Mouse (Mus musculus) thymus, postnatal 0 days (tissue): ENCODE measurements around the gene Pth2. TPM values are rescaled to one million over a fixed set of nuclear protein-coding genes. Genes with fewer than 3 reads are reported as not detected.

Experiments
- microRNA-seq: library from miRNA; unstranded; fragments of <30 nt; microRNA quantifications from one replicate; pipeline ENCODE4, GENCODE M21; 2016; ENCODE audit warnings: borderline number of aligned reads
- polyA plus RNA-seq: library from polyadenylated mRNA; unstranded; fragments of >200 nt; fragmentation: Nextera tagmentation; extraction: Ambion mirVana; gene quantifications from 2 replicates; pipeline ENCODE4 v1.2.1, GENCODE M21; 2015

Gene Pth2
- polyA plus RNA-seq, 1 experiment from 2014 or later = not detected

Small RNA genes within 50 kb of the gene (microRNA-seq; reads per million reads assigned to microRNA genes)
- gene Mir7055 = not detected

Other genes starting within 250 kb of the Pth2 start
- 0.23 and 0.25 TPM in 2 replicates for gene Tsks, start 237.8 kb upstream of the Pth2 start, polyA plus RNA-seq
- gene Cpt1c, start 206.1 kb upstream of the Pth2 start, polyA plus RNA-seq = 1.2 and 2.0 TPM in 2 replicates
- 364 and 365 TPM in 2 replicates for gene Prmt1, start 194.4 kb upstream of the Pth2 start, polyA plus RNA-seq
- 138 and 145 TPM in 2 replicates for gene Irf3, start 183.3 kb upstream of the Pth2 start, polyA plus RNA-seq
- gene Bcl2l12, start 182.3 kb upstream of the Pth2 start, polyA plus RNA-seq = 66.6 and 68.8 TPM in 2 replicates
- 19.6 and 20.1 TPM in 2 replicates for gene Scaf1, start 164.6 kb upstream of the Pth2 start, polyA plus RNA-seq
- gene Rras, start 163.0 kb upstream of the Pth2 start, polyA plus RNA-seq = 35.8 and 37.0 TPM in 2 replicates
- 7.6 and 9.0 TPM in 2 replicates for gene Prr12, start 128.1 kb upstream of the Pth2 start, polyA plus RNA-seq
- 84.4 and 86.3 TPM in 2 replicates for gene Nosip, start 118.6 kb upstream of the Pth2 start, polyA plus RNA-seq
- gene Prrg2, start 118.3 kb upstream of the Pth2 start, polyA plus RNA-seq = 9.9 and 10.0 TPM in 2 replicates
- 41.4 and 41.8 TPM in 2 replicates for gene Rcn3, start 88.8 kb upstream of the Pth2 start, polyA plus RNA-seq
- 42.6 and 47.6 TPM in 2 replicates for gene Fcgrt, start 77.1 kb upstream of the Pth2 start, polyA plus RNA-seq
- 2,260 and 2,287 TPM in 2 replicates for gene Rps11, start 56.6 kb upstream of the Pth2 start, polyA plus RNA-seq
- gene Rpl13a, start 52.2 kb upstream of the Pth2 start, polyA plus RNA-seq = 2,581 and 2,590 TPM in 2 replicates
- 1.5 and 2.2 TPM in 2 replicates for gene Gm45713, start 44.8 kb upstream of the Pth2 start, polyA plus RNA-seq
- gene Flt3l, start 44.6 kb upstream of the Pth2 start, polyA plus RNA-seq = 21.5 and 24.5 TPM in 2 replicates
- 88.2 and 93.1 TPM in 2 replicates for gene Pih1d1, start 26.7 kb upstream of the Pth2 start, polyA plus RNA-seq
- 41.6 and 43.3 TPM in 2 replicates for gene Aldh16a1, start 26.4 kb upstream of the Pth2 start, polyA plus RNA-seq
- gene Slc17a7, start 17.0 kb upstream of the Pth2 start, polyA plus RNA-seq = 0.06 TPM in 1 of 2 replicates, not detected in the other
- not detected in 2 replicates for gene Gfy, start 1.4 kb upstream of the Pth2 start, polyA plus RNA-seq
- gene Ccdc155, start 23.9 kb downstream of the Pth2 start, polyA plus RNA-seq = 0.20 and 0.37 TPM in 2 replicates
- gene Dkkl1, start 31.2 kb downstream of the Pth2 start, polyA plus RNA-seq = 5.1 and 7.6 TPM in 2 replicates
- gene Tead2, start 34.8 kb downstream of the Pth2 start, polyA plus RNA-seq = 4.8 and 5.1 TPM in 2 replicates
- 143 and 146 TPM in 2 replicates for gene Cd37, start 58.1 kb downstream of the Pth2 start, polyA plus RNA-seq
- 0.17 TPM in 1 of 2 replicates, not detected in the other for gene Slc6a16, start 60.1 kb downstream of the Pth2 start, polyA plus RNA-seq
- gene Slc6a21, start 96.5 kb downstream of the Pth2 start, polyA plus RNA-seq = 0.08 TPM in 1 of 2 replicates, not detected in the other
- gene Trpm4, start 152.8 kb downstream of the Pth2 start, polyA plus RNA-seq = 4.9 and 5.2 TPM in 2 replicates
- gene Hrc, start 154.3 kb downstream of the Pth2 start, polyA plus RNA-seq = 0.08 and 0.09 TPM in 2 replicates
- 0.27 and 0.49 TPM in 2 replicates for gene Ppfia3, start 186.0 kb downstream of the Pth2 start, polyA plus RNA-seq
- gene Lin7b, start 189.6 kb downstream of the Pth2 start, polyA plus RNA-seq = 0.49 and 0.79 TPM in 2 replicates
- gene Snrnp70, start 214.7 kb downstream of the Pth2 start, polyA plus RNA-seq = 198 and 222 TPM in 2 replicates
- gene Kcna7, start 224.7 kb downstream of the Pth2 start, polyA plus RNA-seq = 0.14 and 0.34 TPM in 2 replicates
- gene Ntf5, start 232.7 kb downstream of the Pth2 start, polyA plus RNA-seq = 3.9 and 4.2 TPM in 2 replicates
- gene Lhb, start 239.8 kb downstream of the Pth2 start, polyA plus RNA-seq = not detected in 2 replicates